Mouse (Mus musculus) cerebellum, adult 2 months (tissue): ENCODE measurements around the gene Slc43a1.

Experiments
- CTCF ChIP-seq: fragments of 200-500 bp; IDR thresholded peaks from 2 replicates; pipeline ENCODE4 v1.5.1; 2011; ENCODE audit warnings: low read depth, mild to moderate bottlenecking, control low read depth, low read length, moderate library complexity, borderline replicate concordance; ENCODE audit not compliant: insufficient read depth
- POLR2A ChIP-seq: fragments of 200-500 bp; IDR thresholded peaks from 2 replicates; pipeline ENCODE4 v1.6.1; 2011; ENCODE audit warnings: low read length, control low read depth, borderline replicate concordance; ENCODE audit not compliant: insufficient read depth

GRCm38 (mm10) chr2:84886234-84886731 is 47.6 kb downstream of the Slc43a1 start, which contains the start of gene Rtn4rl2:
- no peak for TF ChIP-seq POLR2A
- no peak for TF ChIP-seq CTCF
